Mouse (Mus musculus): Measurements from ENCODE around the gene Zfp970. TPM values are rescaled to one million over a fixed set of nuclear protein-coding genes. Genes with fewer than 3 reads are reported as not detected.
"Not testable (repeated sequence)": the region's sequence is repeated elsewhere in the genome, so short reads cannot be mapped to it uniquely, and the experiment has no call there.

Gene Zfp970
- polyA plus RNA-seq, 1 experiment from 2014 or later: 13.9 TPM

GRCm38 (mm10) chr2:177511972-177512371 is 47.4 kb downstream of the Zfp970 start:
- not testable (repeated sequence) for H3K4me3 ChIP-seq (ENCODE audit: low read depth, low read length); H3K9ac ChIP-seq (ENCODE audit: low read depth, low read length); H3K27ac ChIP-seq (replicated peaks; ENCODE audit: low read depth, low read length); H3K4me2 ChIP-seq (ENCODE audit: low read depth, low read length); DNase-seq (ENCODE audit: low spot score); H3K4me1 ChIP-seq (ENCODE audit: control insufficient read depth, insufficient read depth, low read length); H3K9me3 ChIP-seq (ENCODE audit: control insufficient read depth, low read length); H3K36me3 ChIP-seq (ENCODE audit: control insufficient read depth, insufficient read depth, low read length); H3K27me3 ChIP-seq (replicated peaks; ENCODE audit: control insufficient read depth, insufficient read depth, low read length); ATAC-seq (ENCODE audit: low read depth)
- WGBS: 86% methylated on average over 3 of the region's 3 CpGs

- not testable (repeated sequence) for H3K27ac ChIP-seq (replicated peaks; ENCODE audit: low read depth, low read length); H3K4me3 ChIP-seq (ENCODE audit: low read depth, low read length); H3K27me3 ChIP-seq (replicated peaks; ENCODE audit: control insufficient read depth, insufficient read depth, low read length); H3K4me1 ChIP-seq (ENCODE audit: control insufficient read depth, insufficient read depth, low read length); H3K36me3 ChIP-seq (ENCODE audit: control insufficient read depth, insufficient read depth, low read length); H3K9ac ChIP-seq (ENCODE audit: low read depth, low read length); DNase-seq (ENCODE audit: low spot score); H3K9me3 ChIP-seq (ENCODE audit: control insufficient read depth, low read length); H3K4me2 ChIP-seq (ENCODE audit: low read depth, low read length); ATAC-seq (ENCODE audit: low read depth)
- 89% methylated on average over 4 of the region's 4 CpGs for WGBS
Observed at GRCm38 (mm10) chr2:177513991-177514479, 49.5 kb downstream of the Zfp970 start.

- H3K4me1 ChIP-seq (ENCODE audit: control insufficient read depth, insufficient read depth, low read length); H3K36me3 ChIP-seq (ENCODE audit: control insufficient read depth, insufficient read depth, low read length); H3K9me3 ChIP-seq (ENCODE audit: control insufficient read depth, low read length); H3K27ac ChIP-seq (replicated peaks; ENCODE audit: low read depth, low read length); H3K9ac ChIP-seq (ENCODE audit: low read depth, low read length); ATAC-seq (ENCODE audit: low read depth); H3K4me2 ChIP-seq (ENCODE audit: low read depth, low read length); H3K27me3 ChIP-seq (replicated peaks; ENCODE audit: control insufficient read depth, insufficient read depth, low read length); H3K4me3 ChIP-seq (ENCODE audit: low read depth, low read length); DNase-seq (ENCODE audit: low spot score): not testable (repeated sequence)
- 75% methylated on average over 9 of the region's 9 CpGs for WGBS
Observed at GRCm38 (mm10) chr2:177517746-177518145, 53.2 kb downstream of the Zfp970 start.

GRCm38 (mm10) chr2:177518354-177518753 is 53.8 kb downstream of the Zfp970 start:
- DNase-seq (ENCODE audit: low spot score); H3K27me3 ChIP-seq (replicated peaks; ENCODE audit: control insufficient read depth, insufficient read depth, low read length); H3K9ac ChIP-seq (ENCODE audit: low read depth, low read length); H3K36me3 ChIP-seq (ENCODE audit: control insufficient read depth, insufficient read depth, low read length); H3K4me3 ChIP-seq (ENCODE audit: low read depth, low read length); H3K4me1 ChIP-seq (ENCODE audit: control insufficient read depth, insufficient read depth, low read length); H3K4me2 ChIP-seq (ENCODE audit: low read depth, low read length); H3K27ac ChIP-seq (replicated peaks; ENCODE audit: low read depth, low read length); ATAC-seq (ENCODE audit: low read depth): not testable (repeated sequence)
- 89% methylated on average over 7 of the region's 7 CpGs for WGBS
- H3K9me3 ChIP-seq (ENCODE audit: control insufficient read depth, low read length): peaks cover 14% of the 10 kb centered on the region; the same call in 1 of the 2 replicates

DNA sequence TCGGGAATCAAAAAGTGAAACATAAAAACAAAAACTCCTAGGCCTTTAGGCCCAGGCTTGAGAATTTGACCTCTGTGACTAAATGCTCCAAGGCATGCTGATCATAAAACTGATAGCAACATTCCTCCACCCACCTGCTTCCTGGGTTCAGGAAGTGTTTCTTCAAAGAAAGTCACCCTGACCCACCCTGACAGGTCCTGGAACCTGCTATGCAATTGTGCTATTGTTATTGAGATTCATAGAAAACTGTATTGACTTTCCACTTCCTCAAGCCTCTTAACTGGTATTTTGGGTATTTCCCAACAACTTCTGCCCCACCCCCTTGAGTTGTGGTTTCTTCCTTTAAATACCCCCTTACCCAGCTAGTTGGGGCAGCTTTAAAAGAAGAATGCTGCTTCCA is 54.4 kb downstream of the Zfp970 start:
- H3K4me3 ChIP-seq (ENCODE audit: low read depth, low read length); H3K4me1 ChIP-seq (ENCODE audit: control insufficient read depth, insufficient read depth, low read length); ATAC-seq (ENCODE audit: low read depth); H3K27me3 ChIP-seq (replicated peaks; ENCODE audit: control insufficient read depth, insufficient read depth, low read length); DNase-seq (ENCODE audit: low spot score); H3K9ac ChIP-seq (ENCODE audit: low read depth, low read length); H3K4me2 ChIP-seq (ENCODE audit: low read depth, low read length); H3K36me3 ChIP-seq (ENCODE audit: control insufficient read depth, insufficient read depth, low read length); H3K27ac ChIP-seq (replicated peaks; ENCODE audit: low read depth, low read length): not testable (repeated sequence)
- 82% methylated on average over 1 of the region's 1 CpGs for WGBS
- H3K9me3 ChIP-seq (ENCODE audit: control insufficient read depth, low read length): peaks cover 15% of the 10 kb centered on the region; the same call in 1 of the 2 replicates

DNA sequence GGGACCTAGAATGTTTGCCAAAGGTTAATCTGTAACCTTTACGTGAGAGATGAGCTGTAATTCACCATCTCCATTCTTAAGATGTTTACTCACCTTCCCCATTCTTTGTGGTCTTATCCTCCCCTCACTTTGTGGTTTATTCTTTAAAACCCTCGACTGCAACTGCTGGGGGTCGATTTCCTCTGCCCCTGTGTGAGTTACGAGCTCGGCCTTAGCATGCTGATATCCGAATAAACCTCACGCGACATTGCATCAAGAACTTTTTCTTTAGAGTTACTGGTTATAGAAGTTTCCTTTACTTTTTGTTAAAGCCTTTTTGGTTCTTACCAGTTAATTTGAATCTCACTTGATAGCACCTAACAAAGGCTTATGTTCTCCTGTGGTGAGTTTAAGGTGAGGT is 55.5 kb downstream of the Zfp970 start:
- no peak for ATAC-seq (ENCODE audit: low read depth)
- 79% methylated on average over 8 of the region's 8 CpGs for WGBS

GRCm38 (mm10) chr2:177523061-177523460 is 58.5 kb downstream of the Zfp970 start:
- WGBS: 95% methylated on average over 14 of the region's 20 CpGs
- H3K4me3 ChIP-seq (ENCODE audit: low read depth, low read length): no peak overlapping the region
- no peaks in the 10 kb centered on the region for H3K4me1 ChIP-seq (ENCODE audit: control insufficient read depth, insufficient read depth, low read length)
- no peaks in the 10 kb centered on the region for H3K27me3 ChIP-seq (replicated peaks; ENCODE audit: control insufficient read depth, insufficient read depth, low read length)
- H3K9me3 ChIP-seq (ENCODE audit: control insufficient read depth, low read length): peaks cover 14% of the 10 kb centered on the region; the same call in 1 of the 2 replicates
- H3K27ac ChIP-seq (replicated peaks; ENCODE audit: low read depth, low read length): no peak overlapping the region
- DNase-seq (ENCODE audit: low spot score) (no peak), ATAC-seq (ENCODE audit: low read depth) (no peak)
- no peaks in the 10 kb centered on the region for H3K36me3 ChIP-seq (ENCODE audit: control insufficient read depth, insufficient read depth, low read length)
- no peak overlapping the region for H3K9ac ChIP-seq (ENCODE audit: low read depth, low read length)
- no peak overlapping the region for H3K4me2 ChIP-seq (ENCODE audit: low read depth, low read length)

More for the DNA sequence above, 55.5 kb downstream of the Zfp970 start:
- Histone ChIP-seq H3K36me3 (ENCODE audit: control insufficient read depth, insufficient read depth, low read length) (no peaks in the 10 kb centered on the region), H3K4me3 (ENCODE audit: low read depth, low read length) (no peak overlapping the region), H3K9ac (ENCODE audit: low read depth, low read length) (no peak overlapping the region), H3K27ac (replicated peaks; ENCODE audit: low read depth, low read length) (no peak overlapping the region), H3K4me2 (ENCODE audit: low read depth, low read length) (no peak overlapping the region), H3K27me3 (replicated peaks; ENCODE audit: control insufficient read depth, insufficient read depth, low read length) (no peaks in the 10 kb centered on the region), H3K9me3 (ENCODE audit: control insufficient read depth, low read length) (peaks cover 15% of the 10 kb centered on the region; the same call in 1 of the 2 replicates), H3K4me1 (ENCODE audit: control insufficient read depth, insufficient read depth, low read length) (no peaks in the 10 kb centered on the region)
- no peak for DNase-seq (ENCODE audit: low spot score)

DNA sequence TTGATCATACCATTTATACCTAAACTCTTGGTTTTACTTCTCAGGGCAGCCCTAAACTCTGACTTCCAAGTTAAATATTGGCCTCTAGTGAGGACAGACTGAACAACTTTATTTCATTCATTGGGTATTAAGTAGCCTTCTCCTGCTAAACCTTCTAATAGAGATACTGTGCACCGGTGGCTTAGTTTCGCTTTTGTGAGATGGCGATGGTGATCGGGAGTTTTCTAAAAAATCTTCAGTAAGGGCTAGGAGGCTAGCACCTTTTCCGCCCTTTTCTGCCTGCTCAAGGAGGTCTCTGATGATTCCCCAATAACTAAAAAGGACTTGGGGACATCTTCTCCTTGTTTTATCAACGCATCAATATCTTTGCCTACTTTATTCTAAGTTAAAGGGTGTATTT is 59.1 kb downstream of the Zfp970 start:
- not testable (repeated sequence) for H3K36me3 ChIP-seq (ENCODE audit: control insufficient read depth, insufficient read depth, low read length); H3K27ac ChIP-seq (replicated peaks; ENCODE audit: low read depth, low read length); ATAC-seq (ENCODE audit: low read depth); H3K4me2 ChIP-seq (ENCODE audit: low read depth, low read length); H3K4me3 ChIP-seq (ENCODE audit: low read depth, low read length); H3K27me3 ChIP-seq (replicated peaks; ENCODE audit: control insufficient read depth, insufficient read depth, low read length); DNase-seq (ENCODE audit: low spot score); H3K9ac ChIP-seq (ENCODE audit: low read depth, low read length); H3K4me1 ChIP-seq (ENCODE audit: control insufficient read depth, insufficient read depth, low read length)
- H3K9me3 ChIP-seq (ENCODE audit: control insufficient read depth, low read length): peaks cover 11% of the 10 kb centered on the region; the same call in 1 of the 2 replicates
- WGBS: 90% methylated on average over 6 of the region's 6 CpGs

DNA sequence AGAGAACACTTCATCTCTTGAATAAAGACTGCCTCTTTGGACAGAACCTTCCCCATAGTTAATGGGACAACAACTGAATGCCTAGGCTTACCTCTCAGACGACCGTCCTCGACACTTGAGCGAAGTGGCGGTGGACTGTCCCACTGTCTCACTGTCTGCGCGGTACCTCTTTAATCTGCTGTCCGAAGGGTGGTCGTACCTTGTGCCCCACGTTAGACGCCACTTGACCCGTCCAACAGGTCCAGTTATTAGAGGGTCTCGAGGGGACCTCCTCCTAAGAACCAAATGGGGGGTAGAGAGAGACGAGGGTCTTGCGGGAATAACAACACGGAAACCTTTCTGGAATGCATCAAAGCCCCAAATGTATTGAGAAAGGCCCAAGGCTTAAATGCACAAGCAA is 59.6 kb downstream of the Zfp970 start:
- H3K4me1 ChIP-seq (ENCODE audit: control insufficient read depth, insufficient read depth, low read length); H3K27ac ChIP-seq (replicated peaks; ENCODE audit: low read depth, low read length); H3K4me3 ChIP-seq (ENCODE audit: low read depth, low read length); H3K4me2 ChIP-seq (ENCODE audit: low read depth, low read length); H3K36me3 ChIP-seq (ENCODE audit: control insufficient read depth, insufficient read depth, low read length); ATAC-seq (ENCODE audit: low read depth); H3K27me3 ChIP-seq (replicated peaks; ENCODE audit: control insufficient read depth, insufficient read depth, low read length); DNase-seq (ENCODE audit: low spot score); H3K9ac ChIP-seq (ENCODE audit: low read depth, low read length): not testable (repeated sequence)
- peaks cover 11% of the 10 kb centered on the region; the same call in 1 of the 2 replicates for H3K9me3 ChIP-seq (ENCODE audit: control insufficient read depth, low read length)
- WGBS: 89% methylated on average over 16 of the region's 16 CpGs

All from embryonic facial prominence, embryonic 14.5 days (tissue).